Mouse (Mus musculus): Measurements from ENCODE around the gene Bud23. TPM values are rescaled to one million over a fixed set of nuclear protein-coding genes. Genes with fewer than 3 reads are reported as not detected.

Gene Bud23
- polyA plus RNA-seq (2014; fragmentation: Illumina TruSeq; extraction: RNeasy Lipid Tissue Mini Kit (QIAGEN cat#74804); ENCODE audit: low read depth, low replicate concordance) = 9.1 TPM

GRCm38 (mm10) chr5:135064909-135065446 lies at the start of gene Bud23:
Bud23 (minus strand) TSS chr5:135064959.

GRCm38 (mm10) chr5:135089653-135090052 lies 24.9 kb upstream of the Bud23 start, which contains the start of gene Mlxipl:
Mlxipl (plus strand) TSS chr5:135089890.

GRCm38 (mm10) chr5:135077564-135078481 lies 13.1 kb upstream of the Bud23 start, which contains the start of gene Vps37d:
Vps37d (minus strand) TSS chr5:135078266.

GRCm38 (mm10) chr5:135063629-135064381 lies 954 bp downstream of the Bud23 start, which contains the start of gene Dnajc30:
Dnajc30 (plus strand) TSS chr5:135064202.

GRCm38 (mm10) chr5:135023344-135024173 lies 41.2 kb downstream of the Bud23 start, which contains the start of gene Stx1a:
Stx1a (plus strand) TSS chr5:135023482.

GRCm38 (mm10) chr5:135008671-135009589 lies 55.8 kb downstream of the Bud23 start, which contains the start of gene Abhd11:
Abhd11 (plus strand) TSS chr5:135009152.

Other genes starting within 250 kb of the Bud23 start
- 0.52 TPM for gene Tmem270, start 158.2 kb downstream of the Bud23 start, polyA plus RNA-seq (2014; fragmentation: Illumina TruSeq; extraction: RNeasy Lipid Tissue Mini Kit (QIAGEN cat#74804); ENCODE audit: low read depth, low replicate concordance)
- gene Cldn13, start 149.4 kb downstream of the Bud23 start, polyA plus RNA-seq (2014; fragmentation: Illumina TruSeq; extraction: RNeasy Lipid Tissue Mini Kit (QIAGEN cat#74804); ENCODE audit: low read depth, low replicate concordance) = 3.1 TPM
- gene Mettl27, start 132.6 kb downstream of the Bud23 start, polyA plus RNA-seq (2014; fragmentation: Illumina TruSeq; extraction: RNeasy Lipid Tissue Mini Kit (QIAGEN cat#74804); ENCODE audit: low read depth, low replicate concordance) = 4.6 TPM
- not detected for gene Cldn4, start 118.0 kb downstream of the Bud23 start, polyA plus RNA-seq (2014; fragmentation: Illumina TruSeq; extraction: RNeasy Lipid Tissue Mini Kit (QIAGEN cat#74804); ENCODE audit: low read depth, low replicate concordance)
- not detected for gene Cldn3, start 78.7 kb downstream of the Bud23 start, polyA plus RNA-seq (2014; fragmentation: Illumina TruSeq; extraction: RNeasy Lipid Tissue Mini Kit (QIAGEN cat#74804); ENCODE audit: low read depth, low replicate concordance)
- 7.4 TPM for gene Abhd11, start 55.8 kb downstream of the Bud23 start, polyA plus RNA-seq (2014; fragmentation: Illumina TruSeq; extraction: RNeasy Lipid Tissue Mini Kit (QIAGEN cat#74804); ENCODE audit: low read depth, low replicate concordance)
- not detected for gene Stx1a, start 41.5 kb downstream of the Bud23 start, polyA plus RNA-seq (2014; fragmentation: Illumina TruSeq; extraction: RNeasy Lipid Tissue Mini Kit (QIAGEN cat#74804); ENCODE audit: low read depth, low replicate concordance)
- gene Dnajc30, start 757 bp downstream of the Bud23 start, polyA plus RNA-seq (2014; fragmentation: Illumina TruSeq; extraction: RNeasy Lipid Tissue Mini Kit (QIAGEN cat#74804); ENCODE audit: low read depth, low replicate concordance) = 10.2 TPM
- not detected for gene Vps37d, start 13.3 kb upstream of the Bud23 start, polyA plus RNA-seq (2014; fragmentation: Illumina TruSeq; extraction: RNeasy Lipid Tissue Mini Kit (QIAGEN cat#74804); ENCODE audit: low read depth, low replicate concordance)
- gene Mlxipl, start 24.9 kb upstream of the Bud23 start, polyA plus RNA-seq (2014; fragmentation: Illumina TruSeq; extraction: RNeasy Lipid Tissue Mini Kit (QIAGEN cat#74804); ENCODE audit: low read depth, low replicate concordance) = 1.1 TPM
- gene Tbl2, start 84.7 kb upstream of the Bud23 start, polyA plus RNA-seq (2014; fragmentation: Illumina TruSeq; extraction: RNeasy Lipid Tissue Mini Kit (QIAGEN cat#74804); ENCODE audit: low read depth, low replicate concordance) = 12.1 TPM
- gene Bcl7b, start 103.3 kb upstream of the Bud23 start, polyA plus RNA-seq (2014; fragmentation: Illumina TruSeq; extraction: RNeasy Lipid Tissue Mini Kit (QIAGEN cat#74804); ENCODE audit: low read depth, low replicate concordance) = 13.1 TPM
- 17.9 TPM for gene Baz1b, start 122.3 kb upstream of the Bud23 start, polyA plus RNA-seq (2014; fragmentation: Illumina TruSeq; extraction: RNeasy Lipid Tissue Mini Kit (QIAGEN cat#74804); ENCODE audit: low read depth, low replicate concordance)
- gene Fzd9, start 186.3 kb upstream of the Bud23 start, polyA plus RNA-seq (2014; fragmentation: Illumina TruSeq; extraction: RNeasy Lipid Tissue Mini Kit (QIAGEN cat#74804); ENCODE audit: low read depth, low replicate concordance) = 0.08 TPM

All from testis, adult 10 weeks (tissue).